Mouse (Mus musculus): ENCODE results near the gene Bid. TPM values are rescaled to one million over a fixed set of nuclear protein-coding genes. Genes with fewer than 3 reads are reported as not detected.
"Not testable (repeated sequence)": the region's sequence is repeated elsewhere in the genome, so short reads cannot be mapped to it uniquely, and the experiment has no call there.

Gene Bid
- polyA plus RNA-seq, 1 experiment: 5.4 TPM

DNA sequence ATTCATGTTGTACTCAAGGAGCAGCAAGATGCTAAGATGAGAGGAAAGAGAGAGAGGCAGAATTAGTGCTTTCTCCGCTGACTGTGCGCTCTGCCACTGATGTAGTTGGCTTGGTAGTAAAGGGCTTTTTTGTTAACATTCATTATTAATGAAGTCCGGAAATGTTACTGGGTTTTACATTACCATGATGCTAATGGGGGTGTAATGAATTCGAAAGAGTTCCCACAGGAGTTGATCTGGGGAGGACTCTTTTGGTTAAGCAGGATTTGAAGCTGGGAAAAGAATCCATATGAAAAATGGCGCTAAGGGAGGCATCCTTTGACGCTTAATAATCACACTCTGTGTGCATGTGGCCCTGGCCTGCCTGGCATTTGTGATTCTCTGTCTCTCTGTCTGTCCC, 32.2 kb downstream of the Bid start:
- TF ChIP-seq CTCF (IDR thresholded peaks at IDR 0.05; ENCODE audit: insufficient read depth, low read length) (no peak), POLR2A (IDR thresholded peaks at IDR 0.05; ENCODE audit: borderline replicate concordance, extremely low read depth, low read depth, low read length) (no peak)
- Histone ChIP-seq H3K4me3 (replicated peaks; ENCODE audit: extremely low read depth, low read depth, low read length) (no peak overlapping the region), H3K4me1 (ENCODE audit: control insufficient read depth, insufficient read depth, low read length) (no peaks in the 10 kb centered on the region)
- WGBS: 94% methylated on average over 6 of the region's 6 CpGs
- no peak for DNase-seq

DNA sequence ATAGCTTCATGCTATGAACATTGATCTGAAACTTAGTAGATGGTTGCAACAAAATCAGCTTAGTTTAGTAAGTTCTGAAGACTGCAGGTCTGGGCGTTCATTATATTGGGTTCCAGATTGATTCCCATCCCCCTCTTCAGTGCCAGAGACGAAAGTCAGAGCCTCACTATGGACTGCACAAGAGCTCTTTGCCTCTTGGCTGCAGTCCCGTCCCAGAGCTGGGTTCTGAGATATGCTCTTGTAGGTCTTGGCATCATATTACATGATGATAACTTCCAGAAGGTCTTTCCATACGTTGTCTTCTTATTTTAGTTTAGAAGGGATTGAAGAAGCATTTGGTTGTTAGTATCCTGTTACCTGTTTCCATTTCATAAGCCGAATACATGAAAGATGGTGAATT, 37.6 kb downstream of the Bid start:
- H3K4me3 ChIP-seq (replicated peaks; ENCODE audit: extremely low read depth, low read depth, low read length): no peak overlapping the region
- no peak for TF ChIP-seq POLR2A (IDR thresholded peaks at IDR 0.05; ENCODE audit: borderline replicate concordance, extremely low read depth, low read depth, low read length)
- TF ChIP-seq CTCF (IDR thresholded peaks at IDR 0.05; ENCODE audit: insufficient read depth, low read length): no peak
- no peak for DNase-seq
- H3K4me1 ChIP-seq (ENCODE audit: control insufficient read depth, insufficient read depth, low read length): no peaks in the 10 kb centered on the region; the same call in 1 of the 2 replicates
- WGBS: 74% methylated on average over 5 of the region's 5 CpGs

DNA sequence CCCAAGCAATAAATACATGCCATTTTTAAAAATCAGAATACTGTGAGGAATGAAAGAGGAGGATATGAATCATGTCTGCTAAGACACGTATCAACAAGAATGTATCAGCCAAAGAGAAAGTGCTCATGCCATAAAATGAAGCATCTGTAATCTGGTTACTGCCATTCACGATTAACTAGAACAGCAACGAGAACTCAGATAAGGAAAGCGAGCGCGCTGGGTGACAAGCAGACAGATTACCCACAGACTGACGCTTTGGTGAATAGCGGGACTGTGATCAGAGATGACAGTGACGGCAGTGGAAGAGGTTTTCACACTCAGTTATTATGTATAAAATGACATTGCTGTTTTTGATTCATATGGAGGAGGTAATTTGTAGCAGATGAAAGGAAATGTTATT, 42.8 kb downstream of the Bid start:
- TF ChIP-seq CTCF (IDR thresholded peaks at IDR 0.05; ENCODE audit: insufficient read depth, low read length) (no peak), POLR2A (IDR thresholded peaks at IDR 0.05; ENCODE audit: borderline replicate concordance, extremely low read depth, low read depth, low read length) (no peak)
- Histone ChIP-seq H3K4me3 (replicated peaks; ENCODE audit: extremely low read depth, low read depth, low read length) (no peak overlapping the region), H3K4me1 (ENCODE audit: control insufficient read depth, insufficient read depth, low read length) (no peaks in the 10 kb centered on the region; the same call in 1 of the 2 replicates)
- WGBS: 67% methylated on average over 9 of the region's 9 CpGs
- no peak for DNase-seq

DNA sequence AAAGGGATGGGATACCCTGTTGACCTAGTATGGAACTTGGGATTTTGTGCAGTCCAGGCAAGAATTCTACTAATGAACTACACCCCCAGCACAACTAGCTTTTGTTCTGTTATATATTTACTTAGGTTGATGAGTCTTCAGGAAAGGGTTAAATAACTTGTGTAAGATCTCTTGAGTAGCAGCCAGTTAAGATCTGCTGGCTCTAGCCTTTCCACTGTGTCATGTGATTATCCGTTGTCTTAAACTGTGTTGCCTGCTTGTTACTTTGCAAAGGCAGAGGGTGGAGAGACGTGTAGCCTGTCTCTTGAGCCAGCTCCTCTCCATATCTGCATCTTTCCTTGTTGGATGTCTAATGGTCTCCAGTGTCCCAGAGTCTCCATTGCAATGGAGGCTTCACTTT, 45.4 kb downstream of the Bid start:
- TF ChIP-seq CTCF (IDR thresholded peaks at IDR 0.05; ENCODE audit: insufficient read depth, low read length) (no peak), POLR2A (IDR thresholded peaks at IDR 0.05; ENCODE audit: borderline replicate concordance, extremely low read depth, low read depth, low read length) (no peak)
- 61% methylated on average over 2 of the region's 2 CpGs for WGBS
- no peaks in the 10 kb centered on the region for H3K4me1 ChIP-seq (ENCODE audit: control insufficient read depth, insufficient read depth, low read length)
- no peak overlapping the region for H3K4me3 ChIP-seq (replicated peaks; ENCODE audit: extremely low read depth, low read depth, low read length)
- DNase-seq: no peak

DNA sequence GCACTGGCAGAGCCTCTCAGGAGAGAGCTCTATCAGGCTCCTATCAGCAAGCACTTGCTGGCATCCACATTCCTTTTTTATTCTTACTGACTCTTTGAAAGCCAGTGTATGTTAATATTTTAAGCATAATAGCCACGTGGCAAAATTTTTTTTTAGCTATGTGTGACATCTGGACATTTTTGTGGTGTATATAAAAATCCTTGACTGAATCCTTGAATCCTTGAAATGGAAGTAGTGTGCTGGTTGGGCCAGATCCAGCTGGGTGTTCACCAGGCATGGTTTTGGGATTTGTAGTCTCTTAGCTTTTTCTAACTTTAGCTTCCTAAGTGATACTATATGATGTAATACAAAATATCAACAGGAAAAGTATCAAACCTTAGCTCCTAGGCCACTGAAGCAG, 47.8 kb downstream of the Bid start:
- H3K4me3 ChIP-seq (replicated peaks; ENCODE audit: extremely low read depth, low read depth, low read length): no peak overlapping the region
- DNase-seq: no peak
- TF ChIP-seq CTCF (IDR thresholded peaks at IDR 0.05; ENCODE audit: insufficient read depth, low read length): no peak
- TF ChIP-seq POLR2A (IDR thresholded peaks at IDR 0.05; ENCODE audit: borderline replicate concordance, extremely low read depth, low read depth, low read length): no peak
- 43% methylated on average over 1 of the region's 1 CpGs for WGBS
- H3K4me1 ChIP-seq (ENCODE audit: control insufficient read depth, insufficient read depth, low read length): no peaks in the 10 kb centered on the region

DNA sequence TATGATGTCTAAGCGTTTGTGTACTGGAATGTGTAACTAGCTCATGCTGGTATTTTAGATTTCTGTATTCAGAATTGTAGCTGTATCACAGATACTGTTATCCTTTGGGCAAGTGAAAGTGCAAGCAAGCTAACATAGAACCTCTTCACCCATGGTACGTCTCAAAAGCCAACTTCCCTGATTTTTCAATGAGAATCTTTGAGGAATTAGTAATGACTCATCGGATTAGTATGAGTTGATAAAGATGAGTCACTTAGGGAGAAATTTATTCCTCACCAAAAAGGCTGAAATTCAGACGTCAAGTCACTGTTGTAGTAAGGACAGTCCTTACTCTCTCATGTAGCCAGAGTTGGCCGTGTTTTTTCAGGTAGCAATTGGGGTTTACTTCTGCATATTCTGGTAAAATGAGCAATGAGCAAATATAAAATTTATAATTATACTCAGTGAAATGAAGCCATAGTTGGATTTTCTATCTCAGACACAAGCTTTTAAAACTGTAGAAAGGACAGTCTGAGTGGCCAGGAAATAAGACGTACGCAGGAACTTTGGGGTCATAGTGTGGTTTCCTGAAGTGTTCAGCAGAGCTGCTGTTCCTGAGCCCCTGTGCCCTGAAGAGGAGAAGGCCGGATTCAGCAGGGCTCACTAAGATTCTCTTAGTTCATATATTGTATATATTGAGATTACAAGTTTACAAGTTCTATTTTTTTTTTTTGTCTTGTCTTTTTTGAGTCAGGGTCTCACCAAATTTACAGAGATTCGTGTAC, 50.4 kb downstream of the Bid start:
- no peak overlapping the region for H3K4me3 ChIP-seq (replicated peaks; ENCODE audit: extremely low read depth, low read depth, low read length)
- DNase-seq: no peak
- TF ChIP-seq POLR2A (IDR thresholded peaks at IDR 0.05; ENCODE audit: borderline replicate concordance, extremely low read depth, low read depth, low read length) (no peak), CTCF (IDR thresholded peaks at IDR 0.05; ENCODE audit: insufficient read depth, low read length) (no peak)
- no peaks in the 10 kb centered on the region for H3K4me1 ChIP-seq (ENCODE audit: control insufficient read depth, insufficient read depth, low read length)
- 61% methylated on average over 9 of the region's 9 CpGs for WGBS

DNA sequence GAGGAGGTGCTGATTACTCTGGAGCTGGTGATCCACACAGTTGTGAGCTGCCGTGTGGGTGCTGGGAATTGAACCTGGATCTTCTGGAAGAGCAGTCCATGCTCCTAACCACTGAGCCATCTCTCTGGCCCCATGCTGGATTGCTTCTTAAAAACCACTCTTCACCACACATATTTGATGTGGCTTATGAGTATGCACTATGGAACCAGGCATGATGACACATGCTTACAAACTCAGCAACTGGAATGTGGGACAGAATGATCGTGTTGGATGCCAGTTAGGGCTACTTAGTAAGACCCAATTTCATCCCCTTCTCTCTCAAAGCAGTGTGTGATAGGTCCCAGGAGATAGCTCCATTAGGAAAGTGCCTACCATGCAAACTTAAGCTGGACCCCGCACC, 56.6 kb downstream of the Bid start:
- Histone ChIP-seq H3K4me3 (replicated peaks; ENCODE audit: extremely low read depth, low read depth, low read length) (no peak overlapping the region), H3K4me1 (ENCODE audit: control insufficient read depth, insufficient read depth, low read length) (no peaks in the 10 kb centered on the region)
- no peak for TF ChIP-seq POLR2A (IDR thresholded peaks at IDR 0.05; ENCODE audit: borderline replicate concordance, extremely low read depth, low read depth, low read length)
- no peak for TF ChIP-seq CTCF (IDR thresholded peaks at IDR 0.05; ENCODE audit: insufficient read depth, low read length)
- 90% methylated on average over 3 of the region's 3 CpGs for WGBS
- no peak for DNase-seq

DNA sequence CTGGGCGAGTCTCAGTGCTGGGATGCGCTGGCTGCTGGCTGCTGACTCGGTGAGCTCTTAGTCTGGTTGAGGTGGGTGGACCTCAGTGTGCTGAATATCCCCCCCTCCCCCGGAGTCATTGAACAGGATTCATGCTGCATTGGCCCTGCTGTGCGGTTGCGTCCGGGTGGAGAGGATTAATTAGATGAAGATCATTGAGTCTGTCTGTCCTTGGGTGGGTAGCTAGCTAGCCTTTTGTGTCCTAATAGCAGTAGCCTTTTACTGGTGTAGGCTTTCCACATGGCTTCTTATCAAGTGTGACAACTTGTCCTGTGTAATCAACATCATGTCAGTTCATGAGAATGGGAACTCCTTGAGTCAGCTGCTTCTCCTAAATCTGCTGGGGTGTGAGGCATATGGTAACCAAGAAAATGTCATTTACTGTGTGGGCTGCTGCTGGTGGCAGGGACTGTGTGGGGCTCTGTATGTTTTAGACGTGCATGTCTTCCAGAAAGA, 58.4 kb downstream of the Bid start:
- H3K4me3 ChIP-seq (replicated peaks; ENCODE audit: extremely low read depth, low read depth, low read length): no peak overlapping the region
- no peak for TF ChIP-seq CTCF (IDR thresholded peaks at IDR 0.05; ENCODE audit: insufficient read depth, low read length)
- 87% methylated on average over 8 of the region's 8 CpGs for WGBS
- no peaks in the 10 kb centered on the region for H3K4me1 ChIP-seq (ENCODE audit: control insufficient read depth, insufficient read depth, low read length)
- DNase-seq: no peak

DNA sequence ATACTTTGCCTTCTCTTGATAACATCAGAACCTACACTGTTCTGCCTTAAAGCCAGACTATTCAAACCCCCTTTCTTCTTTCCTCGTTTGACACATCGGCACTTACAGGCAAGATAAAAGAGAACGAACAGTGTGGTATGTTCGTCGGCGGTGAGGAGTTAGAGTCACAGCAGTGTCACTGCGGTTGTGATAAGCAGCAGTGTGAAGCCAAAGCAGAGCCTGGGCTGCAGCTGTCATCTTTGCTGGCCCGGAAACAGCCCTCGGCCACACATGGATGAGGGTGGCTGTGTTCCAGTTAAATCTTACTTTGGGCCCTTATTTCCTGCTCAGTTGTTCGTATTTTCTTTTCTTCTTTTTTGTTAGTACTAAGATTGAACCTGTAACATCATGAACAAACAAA, 62.2 kb downstream of the Bid start:
- no peak for DNase-seq
- no peak overlapping the region for H3K4me3 ChIP-seq (replicated peaks; ENCODE audit: extremely low read depth, low read depth, low read length)
- TF ChIP-seq CTCF (IDR thresholded peaks at IDR 0.05; ENCODE audit: insufficient read depth, low read length): no peak
- TF ChIP-seq POLR2A (IDR thresholded peaks at IDR 0.05; ENCODE audit: borderline replicate concordance, extremely low read depth, low read depth, low read length): no peak
- WGBS: 69% methylated on average over 10 of the region's 10 CpGs
- H3K4me1 ChIP-seq (ENCODE audit: control insufficient read depth, insufficient read depth, low read length): no peaks in the 10 kb centered on the region

DNA sequence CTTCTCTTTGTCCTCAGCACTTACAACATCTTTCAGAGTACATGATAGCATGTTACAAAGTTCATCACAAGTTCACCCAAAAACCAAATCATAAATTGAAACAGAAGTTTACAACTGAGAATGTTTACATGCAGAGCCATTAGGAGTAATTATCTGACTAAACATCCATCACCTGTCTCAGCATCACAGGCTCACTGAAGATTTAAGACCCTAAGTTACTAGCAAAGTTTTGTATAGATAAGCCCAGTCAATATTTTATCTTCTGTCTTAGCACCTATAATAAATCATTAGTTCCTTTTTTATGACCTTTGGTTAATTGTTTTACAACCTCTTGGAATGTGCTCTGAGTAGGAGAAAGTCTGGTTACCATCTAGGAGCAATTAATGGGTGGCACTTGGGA, 65.9 kb downstream of the Bid start:
- not testable (repeated sequence) for DNase-seq; H3K4me3 ChIP-seq (replicated peaks; ENCODE audit: extremely low read depth, low read depth, low read length); H3K4me1 ChIP-seq (ENCODE audit: control insufficient read depth, insufficient read depth, low read length)

Other genes with a start within 250 kb of the Bid start
- 0.74 and 1.6 TPM in 2 replicates for gene Slc25a18, start 143.3 kb downstream of the Bid start, polyA plus RNA-seq (2012; rRNA removed)
- 115 and 161 TPM in 2 replicates for gene Atp6v1e1, start 94.1 kb downstream of the Bid start, polyA plus RNA-seq (2012; rRNA removed)
- gene Bcl2l13, start 80.6 kb downstream of the Bid start, polyA plus RNA-seq (2012; rRNA removed): 17.3 and 21.1 TPM in 2 replicates
- 17.8 and 24.3 TPM in 2 replicates for gene Mical3, start 214.1 kb upstream of the Bid start, polyA plus RNA-seq (2012; rRNA removed)